14 mouse cellular contexts compared by ENCODE assay signal in genomic region chr19:58190947-58191346, GRCm38 (mm10).
"Had no signal": no experiment of that assay in that cellular context is flagged by ENCODE, and none has a peak within 500 bp of the region (broad histone marks: within the 10 kb centered on the region; RNA-seq: fewer than 3 reads in every experiment).

No protein-coding gene starts in this region.

- H3K4me1 ChIP-seq: megakaryocyte, embryonic 14.5 days; midbrain, embryonic 13.5 days; midbrain, embryonic 15.5 days; neural tube, embryonic 12.5 days had no signal

- H3K27me3 ChIP-seq: megakaryocyte, embryonic 14.5 days; midbrain, embryonic 13.5 days; midbrain, embryonic 15.5 days; neural tube, embryonic 12.5 days; stomach, embryonic 15.5 days had no signal

- DNase-seq: lung, adult 18-20 months; lung, embryonic 14.5 days; lung, postnatal 10 days; lung, postnatal 4 days; right cerebral cortex, postnatal 14 days; thymus, postnatal 14 days; thymus, postnatal 36 days had no signal

- H3K27ac ChIP-seq: midbrain, embryonic 13.5 days; midbrain, embryonic 15.5 days; neural tube, embryonic 12.5 days; stomach, embryonic 15.5 days; stomach, postnatal 0 days had no signal

- H3K4me3 ChIP-seq: megakaryocyte, embryonic 14.5 days; midbrain, embryonic 13.5 days; midbrain, embryonic 15.5 days; neural tube, embryonic 12.5 days; stomach, embryonic 15.5 days had no signal

- H3K4me2 ChIP-seq: lung, embryonic 14.5 days; midbrain, embryonic 11.5 days; midbrain, embryonic 13.5 days; midbrain, embryonic 15.5 days; neural tube, embryonic 12.5 days; stomach, embryonic 15.5 days had no signal

- ATAC-seq: midbrain, embryonic 13.5 days; midbrain, embryonic 15.5 days had no signal

- H3K36me3 ChIP-seq: midbrain, embryonic 13.5 days; midbrain, embryonic 15.5 days; neural tube, embryonic 12.5 days; stomach, embryonic 15.5 days had no signal

- H3K9ac ChIP-seq: lung, embryonic 14.5 days; midbrain, embryonic 13.5 days; midbrain, embryonic 15.5 days; neural tube, embryonic 12.5 days; stomach, embryonic 15.5 days had no signal

- H3K9me3 ChIP-seq: midbrain, embryonic 13.5 days; midbrain, embryonic 15.5 days; neural tube, embryonic 12.5 days; stomach, embryonic 15.5 days had no signal
